Mouse (Mus musculus): ENCODE results near the gene Hand2.

DNA sequence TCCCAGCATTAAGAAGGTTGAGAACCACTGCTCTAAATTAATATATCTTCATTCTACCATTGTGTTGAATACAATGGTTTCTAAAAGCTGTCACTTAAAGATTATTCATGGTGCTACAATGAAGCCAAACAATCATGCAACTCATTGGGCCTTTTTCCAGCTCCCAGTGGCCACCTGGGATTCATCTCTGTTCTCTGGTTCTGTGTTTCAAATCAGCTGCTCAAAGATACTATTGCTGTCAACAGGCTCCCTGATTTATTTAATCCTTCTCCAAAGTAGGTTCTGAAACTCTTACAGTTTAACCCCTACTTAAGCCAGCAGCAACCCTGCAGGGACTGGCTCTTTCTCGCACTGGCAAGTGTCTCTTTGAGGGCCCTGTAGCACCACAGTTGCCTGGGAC lies 17.3 kb upstream of the Hand2 start:
- TF ChIP-seq MAX (IDR thresholded peaks at IDR 0.05; ENCODE audit: low read depth) (no peak), POLR2AphosphoS2 (IDR thresholded peaks at IDR 0.05; ENCODE audit: insufficient read length, low read depth) (no peak), POLR2A (IDR thresholded peaks at IDR 0.05; ENCODE audit: insufficient read length, low read depth) (no peak), E2F4 (IDR thresholded peaks at IDR 0.05; ENCODE audit: insufficient read depth) (no peak), USF1 (IDR thresholded peaks at IDR 0.05; ENCODE audit: low read depth) (no peak), TCF12 (IDR thresholded peaks at IDR 0.05; ENCODE audit: insufficient read depth, poor library complexity, severe bottlenecking) (no peak), CEBPB (IDR thresholded peaks at IDR 0.05; ENCODE audit: insufficient read depth, poor library complexity, severe bottlenecking) (no peak), TCF3 (IDR thresholded peaks at IDR 0.05; ENCODE audit: insufficient read length, low read depth) (no peak), MYOD1 (IDR thresholded peaks at IDR 0.05; ENCODE audit: control insufficient read depth in 1 of 3, insufficient read length in 2 of 3, low read depth in 2 of 3) (no peak), MYOG (IDR thresholded peaks at IDR 0.05; ENCODE audit: control insufficient read depth in 1 of 3, insufficient read depth in 1 of 3, insufficient read length in 2 of 3, low read depth in 2 of 3) (no peak), REST (IDR thresholded peaks at IDR 0.05; ENCODE audit: insufficient read depth, insufficient read length) (no peak)

Data from myocyte (in vitro differentiated cells).